Mouse (Mus musculus): ENCODE data around the gene Mrpl12. TPM values are rescaled to one million over a fixed set of nuclear protein-coding genes. Genes with fewer than 3 reads are reported as not detected.

Mrpl12 gene
- polyA plus RNA-seq (2015; fragmentation: Nextera tagmentation; extraction: Ambion mirVana) = 91.2 and 100 TPM in 2 replicates

DNA sequence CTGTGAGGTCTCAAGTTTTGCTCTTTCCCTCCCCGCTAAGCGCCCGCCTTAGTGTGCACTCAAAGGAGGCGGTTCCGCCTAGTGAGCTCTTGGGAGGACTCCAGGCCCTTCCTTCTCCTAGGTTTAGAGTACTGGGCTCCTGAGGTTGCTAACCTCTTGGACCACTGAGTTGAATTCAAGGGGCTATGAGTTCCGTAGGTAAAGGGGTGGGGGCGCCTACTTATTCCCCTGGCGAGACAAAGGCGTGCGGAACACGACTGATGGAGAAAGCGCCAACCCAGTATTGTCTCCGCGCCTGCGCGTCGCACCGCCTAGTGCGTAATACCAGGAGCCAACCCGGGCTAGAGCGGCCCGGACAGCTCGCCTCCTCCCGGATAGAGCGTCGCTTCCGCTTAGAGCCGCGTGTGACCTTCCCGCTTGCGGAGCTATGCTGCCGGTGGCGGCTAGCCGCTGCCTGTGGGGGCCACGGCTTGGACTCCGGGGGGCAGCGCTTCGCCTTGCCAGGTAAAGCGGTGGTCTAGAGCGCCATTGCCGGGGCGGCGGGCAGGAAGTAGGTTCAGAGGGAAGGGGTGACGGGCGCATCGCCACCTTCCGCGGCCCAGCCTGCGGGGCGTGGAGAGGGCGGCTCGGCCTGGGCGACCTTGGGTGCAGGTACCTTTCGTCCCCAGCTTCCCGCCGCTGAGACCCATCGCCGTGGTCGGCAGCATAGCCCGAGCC, at the start of gene Mrpl12:
TSS of gene Mrpl12 (plus strand) at position 349 of the 717 bp plus-strand sequence.

DNA sequence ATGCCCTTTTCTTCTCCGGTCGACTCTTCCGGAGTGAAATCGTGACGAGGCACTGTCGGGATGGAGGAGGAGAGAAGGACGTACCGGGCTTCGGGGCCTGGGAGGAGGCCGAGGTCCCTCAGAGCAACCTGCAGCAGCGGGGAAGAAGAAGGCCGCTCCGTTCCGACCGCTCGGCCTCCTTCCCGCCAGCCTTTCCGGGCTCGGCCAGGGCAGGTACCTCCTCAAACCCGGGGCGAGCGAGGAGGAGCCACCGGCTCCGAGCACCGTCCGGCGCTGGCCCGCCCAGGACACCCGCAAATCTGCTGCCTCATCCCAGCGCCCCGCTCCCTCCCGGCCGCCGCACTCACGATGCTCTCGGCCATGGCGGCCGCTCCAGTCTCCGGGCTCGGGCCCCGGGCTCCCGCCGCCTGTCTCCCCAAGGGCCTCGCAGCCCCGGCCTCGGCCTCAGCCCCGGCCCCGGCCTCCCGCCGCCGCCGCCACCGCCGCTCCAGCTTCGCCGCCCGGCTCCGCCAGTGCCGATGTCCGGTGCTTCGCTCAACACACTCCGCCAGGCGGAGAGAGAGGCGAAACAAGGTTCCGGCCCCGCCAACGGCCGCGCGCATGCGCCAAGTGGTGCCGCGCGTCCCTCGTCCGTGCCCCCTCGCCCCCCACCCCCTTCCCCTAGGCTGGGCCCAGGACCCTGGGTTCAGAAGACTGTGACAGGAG, 47.1 kb upstream of the Mrpl12 start, which contains the start of gene Nploc4:
TSS of gene Nploc4 (minus strand) at position 557 of the 705 bp plus-strand sequence.

DNA sequence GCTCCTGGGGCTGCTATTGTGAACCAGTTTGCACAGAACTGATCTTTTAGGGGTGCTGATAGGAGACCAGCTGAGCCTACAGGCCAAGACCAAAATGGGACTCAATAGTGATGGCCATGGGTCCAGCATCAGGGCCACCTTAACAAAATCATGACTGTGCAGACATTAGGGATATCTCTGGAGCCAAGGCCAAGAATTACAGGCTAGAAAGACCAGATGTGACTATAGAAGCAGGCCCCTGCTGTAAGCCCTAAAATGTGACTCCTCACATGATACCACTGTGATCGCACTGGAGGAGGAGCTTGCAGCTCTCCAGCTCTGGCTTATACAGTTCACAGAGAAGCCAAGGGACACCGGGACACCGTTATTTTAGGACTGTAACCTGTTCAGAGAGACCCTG, 42.1 kb upstream of the Mrpl12 start, which contains the start of gene Tspan10:
TSS of gene Tspan10 (plus strand) at position 301 of the 400 bp plus-strand sequence.

DNA sequence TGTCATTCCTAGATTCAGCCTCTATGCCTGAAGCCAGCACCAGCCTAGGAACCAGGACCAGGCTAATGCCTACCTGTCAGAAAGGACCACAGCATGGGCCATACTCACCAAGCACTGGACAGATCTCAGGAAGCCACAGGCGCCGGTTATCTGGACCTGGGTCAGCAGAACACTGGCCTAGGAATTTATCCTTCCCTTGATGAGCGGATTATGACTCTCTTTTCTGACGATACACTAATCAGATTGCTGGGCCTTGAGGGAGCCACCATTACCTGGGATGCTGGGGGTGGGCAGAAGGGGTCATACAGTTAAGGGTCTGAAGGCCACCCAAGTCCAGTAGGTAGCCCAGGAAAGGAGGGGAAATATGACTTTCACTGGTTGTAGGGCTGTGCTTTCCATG, 31.1 kb upstream of the Mrpl12 start, which contains the start of gene Pde6g:
TSS of gene Pde6g (minus strand) at position 195 of the 400 bp plus-strand sequence.

DNA sequence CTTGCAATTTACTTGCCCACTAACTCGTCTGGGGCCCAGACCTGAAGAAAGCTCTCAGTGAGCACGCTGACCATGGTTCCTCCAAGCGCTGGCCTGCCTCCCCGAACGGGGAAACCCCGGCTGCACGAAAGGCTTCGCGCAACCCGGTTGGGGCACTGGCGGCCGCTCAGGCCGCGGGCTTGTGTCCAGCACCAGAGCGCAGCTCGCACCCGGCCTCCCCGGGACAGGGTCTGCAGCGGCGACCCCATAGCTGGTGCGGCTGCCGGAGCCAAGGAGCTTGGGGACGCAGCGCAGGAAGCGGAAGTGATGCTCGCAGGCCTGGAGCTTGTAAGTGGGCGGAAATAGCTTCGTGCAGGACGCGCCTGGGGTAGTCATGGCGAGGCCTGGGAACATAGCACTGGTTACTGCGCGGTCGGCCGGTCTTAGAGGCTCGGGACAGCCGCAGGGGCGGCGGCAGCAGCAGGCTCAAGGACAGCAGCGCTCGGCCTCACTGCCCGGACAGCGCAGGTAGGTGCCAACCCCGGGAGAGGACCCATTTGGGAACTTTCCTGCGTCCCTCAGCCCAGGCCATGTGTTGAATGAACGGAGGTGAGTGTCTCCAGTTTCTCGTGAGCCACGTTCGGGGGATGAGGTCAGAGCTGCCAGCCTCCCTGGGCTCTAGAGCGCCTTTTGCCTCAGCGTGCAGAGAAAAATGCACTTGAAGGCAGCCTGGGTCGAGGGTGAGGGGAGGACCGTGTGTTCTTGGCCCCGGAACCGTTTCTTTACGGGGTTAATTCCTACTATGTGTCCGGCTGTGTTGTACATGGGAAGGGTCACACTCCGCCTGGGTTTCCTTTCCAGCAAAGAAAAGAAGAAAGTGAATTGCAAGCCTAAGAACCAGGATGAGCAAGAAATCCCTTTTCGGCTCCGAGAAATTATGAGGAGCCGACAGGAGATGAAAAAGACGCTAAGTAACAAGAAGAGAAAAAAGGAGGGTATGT, 26.4 kb upstream of the Mrpl12 start, which contains the start of the genes Oxld1 and Ccdc137:
TSS of gene Oxld1 (minus strand) at position 297 of the 980 bp plus-strand sequence.
TSS of gene Ccdc137 (plus strand) at position 344 of the 980 bp plus-strand sequence.

DNA sequence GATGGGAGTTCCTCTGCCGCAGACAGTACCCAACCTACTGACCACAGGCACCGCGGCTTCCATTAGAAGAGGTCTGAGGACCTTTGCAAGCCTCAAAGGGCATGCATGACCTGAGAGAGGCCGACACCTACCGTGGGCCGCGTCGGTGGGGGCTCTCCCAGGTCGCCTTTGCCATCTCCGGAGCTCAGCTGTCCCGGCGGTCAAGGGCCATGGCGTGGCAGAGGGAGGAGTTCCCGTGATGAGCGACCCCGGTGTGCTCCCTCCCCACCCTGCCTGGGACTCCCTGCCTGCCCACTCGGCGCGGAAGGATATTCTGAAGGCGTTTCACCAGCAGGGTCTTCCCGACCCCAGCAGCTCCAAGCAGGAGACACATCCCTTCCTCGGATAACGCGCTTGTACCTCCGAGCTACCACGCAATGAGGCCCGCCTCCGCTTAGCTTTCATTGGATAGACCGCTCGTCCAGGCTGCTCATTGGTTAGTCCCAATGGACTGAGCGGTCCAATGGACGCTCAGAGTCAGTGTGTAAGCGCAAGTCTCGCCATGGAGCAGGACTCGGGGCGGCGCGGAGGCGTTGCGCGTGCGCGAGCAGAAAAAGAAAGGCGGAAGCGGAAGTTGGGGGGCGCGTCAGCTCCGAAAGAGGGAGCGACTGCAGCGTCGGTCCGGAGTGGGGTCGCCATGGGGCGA, 17.2 kb upstream of the Mrpl12 start, which contains the start of gene Arl16:
TSS of gene Arl16 (minus strand) at position 557 of the 685 bp plus-strand sequence.

DNA sequence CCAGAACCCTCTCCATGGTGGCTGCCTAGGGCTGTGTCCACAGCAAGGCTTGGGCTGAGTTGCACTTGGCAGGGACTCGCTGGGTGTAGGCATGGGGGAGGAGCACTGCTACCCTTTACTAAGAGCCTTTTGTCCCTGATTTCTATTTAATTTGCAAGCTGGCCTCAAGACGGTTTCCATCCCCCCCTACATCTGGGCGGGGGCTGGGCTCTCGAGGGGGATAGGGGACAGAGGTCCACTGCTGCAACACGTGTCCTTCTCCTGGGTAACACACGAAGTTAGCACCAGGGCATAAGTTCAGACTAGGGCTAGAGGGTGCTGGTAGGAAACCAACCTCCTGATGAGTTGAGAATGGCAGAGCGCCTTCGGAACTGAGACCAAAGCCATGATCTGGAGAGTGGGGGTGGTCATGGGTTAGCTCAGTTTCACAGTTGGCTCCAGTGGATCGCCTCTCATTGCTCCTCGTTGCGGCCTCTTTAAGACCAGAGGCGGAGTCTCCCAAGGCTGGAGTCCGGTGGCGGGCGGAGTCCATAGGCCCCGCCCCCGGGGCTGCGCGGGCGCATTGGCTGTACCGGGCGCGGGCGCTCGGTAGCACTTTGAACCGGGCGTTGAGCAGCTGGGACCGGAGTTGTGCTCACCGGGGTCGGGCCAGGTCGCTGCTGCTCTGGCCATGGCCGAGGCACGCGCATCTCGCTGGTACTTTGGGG, 7.1 kb downstream of the Mrpl12 start, which contains the start of gene Slc25a10:
TSS of gene Slc25a10 (plus strand) at position 524 of the 707 bp plus-strand sequence.

DNA sequence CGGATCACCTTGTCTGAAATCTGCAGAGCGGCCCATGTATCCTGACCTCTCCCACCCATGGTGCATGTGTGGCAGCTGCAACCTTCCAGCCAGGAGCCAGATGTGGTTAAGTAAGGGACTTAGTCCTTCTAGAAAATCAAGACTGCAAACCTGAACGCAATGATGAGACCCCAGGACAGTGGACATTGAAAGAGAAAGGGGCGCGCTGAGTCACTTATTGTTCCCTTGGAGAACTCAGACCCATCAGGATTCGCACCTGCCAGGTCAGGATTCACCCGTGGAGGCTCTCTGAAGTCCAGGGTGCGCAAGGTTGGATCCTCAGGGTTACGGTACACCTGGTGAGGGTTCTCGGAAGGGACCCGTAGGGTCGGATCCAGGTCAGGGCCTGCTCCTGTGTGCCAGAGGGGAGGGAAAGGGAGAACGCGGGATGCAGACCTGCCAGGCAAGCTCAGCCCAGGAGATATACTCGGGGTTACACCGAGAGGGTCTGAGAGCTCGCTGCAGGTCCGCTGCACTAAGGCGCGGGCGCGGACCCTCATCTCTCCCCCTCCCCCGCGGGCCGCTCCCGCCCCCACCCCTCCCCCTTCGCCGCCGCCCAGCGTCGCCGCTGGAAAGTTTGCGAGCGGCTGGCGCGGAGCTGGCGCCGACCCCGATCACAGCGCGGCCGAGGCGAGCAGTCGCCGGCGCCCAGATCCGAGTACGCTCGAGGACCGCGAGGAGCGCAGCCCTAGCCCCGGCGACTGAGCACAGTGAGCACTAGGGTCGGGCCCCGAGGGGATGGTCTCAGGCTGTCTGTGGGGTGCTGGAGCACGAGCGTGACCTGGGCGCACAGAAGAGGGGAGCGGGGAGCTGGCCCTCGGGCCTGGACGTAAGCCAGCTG, 45.9 kb downstream of the Mrpl12 start, which contains the start of gene Gcgr:
TSS of gene Gcgr (plus strand) at position 615 of the 880 bp plus-strand sequence.

Other genes with a start within 250 kb of the Mrpl12 start
- gene Actg1, start 136.1 kb upstream of the Mrpl12 start, polyA plus RNA-seq (2015; fragmentation: Nextera tagmentation; extraction: Ambion mirVana) = 2,099 and 2,365 TPM in 2 replicates
- 0.40 and 0.50 TPM in 2 replicates for gene Fscn2, start 123.1 kb upstream of the Mrpl12 start, polyA plus RNA-seq (2015; fragmentation: Nextera tagmentation; extraction: Ambion mirVana)
- 14.0 and 14.3 TPM in 2 replicates for gene Faap100, start 105.8 kb upstream of the Mrpl12 start, polyA plus RNA-seq (2015; fragmentation: Nextera tagmentation; extraction: Ambion mirVana)
- 16.9 and 18.8 TPM in 2 replicates for gene Nploc4, start 46.9 kb upstream of the Mrpl12 start, polyA plus RNA-seq (2015; fragmentation: Nextera tagmentation; extraction: Ambion mirVana)
- not detected in 2 replicates for gene Tspan10, start 42.0 kb upstream of the Mrpl12 start, polyA plus RNA-seq (2015; fragmentation: Nextera tagmentation; extraction: Ambion mirVana)
- not detected in 2 replicates for gene Pde6g, start 31.1 kb upstream of the Mrpl12 start, polyA plus RNA-seq (2015; fragmentation: Nextera tagmentation; extraction: Ambion mirVana)
- gene Oxld1, start 26.5 kb upstream of the Mrpl12 start, polyA plus RNA-seq (2015; fragmentation: Nextera tagmentation; extraction: Ambion mirVana) = 17.1 and 17.8 TPM in 2 replicates
- gene Ccdc137, start 26.5 kb upstream of the Mrpl12 start, polyA plus RNA-seq (2015; fragmentation: Nextera tagmentation; extraction: Ambion mirVana) = 13.1 and 15.9 TPM in 2 replicates
- 29.6 and 31.2 TPM in 2 replicates for gene Arl16, start 17.0 kb upstream of the Mrpl12 start, polyA plus RNA-seq (2015; fragmentation: Nextera tagmentation; extraction: Ambion mirVana)
- gene Slc25a10, start 7.2 kb downstream of the Mrpl12 start, polyA plus RNA-seq (2015; fragmentation: Nextera tagmentation; extraction: Ambion mirVana) = 34.6 and 38.5 TPM in 2 replicates
- gene Gcgr, start 46.1 kb downstream of the Mrpl12 start, polyA plus RNA-seq (2015; fragmentation: Nextera tagmentation; extraction: Ambion mirVana) = 0.93 and 0.97 TPM in 2 replicates
- gene Mcrip1, start 65.1 kb downstream of the Mrpl12 start, polyA plus RNA-seq (2015; fragmentation: Nextera tagmentation; extraction: Ambion mirVana) = 157 and 172 TPM in 2 replicates
- gene Ppp1r27, start 66.5 kb downstream of the Mrpl12 start, polyA plus RNA-seq (2015; fragmentation: Nextera tagmentation; extraction: Ambion mirVana) = not detected in 2 replicates
- 515 and 546 TPM in 2 replicates for gene P4hb, start 88.6 kb downstream of the Mrpl12 start, polyA plus RNA-seq (2015; fragmentation: Nextera tagmentation; extraction: Ambion mirVana)
- 458 and 475 TPM in 2 replicates for gene Arhgdia, start 97.0 kb downstream of the Mrpl12 start, polyA plus RNA-seq (2015; fragmentation: Nextera tagmentation; extraction: Ambion mirVana)
- 162 and 194 TPM in 2 replicates for gene Alyref, start 113.8 kb downstream of the Mrpl12 start, polyA plus RNA-seq (2015; fragmentation: Nextera tagmentation; extraction: Ambion mirVana)
- gene Anapc11, start 113.8 kb downstream of the Mrpl12 start, polyA plus RNA-seq (2015; fragmentation: Nextera tagmentation; extraction: Ambion mirVana) = 165 and 166 TPM in 2 replicates
- gene Npb, start 123.9 kb downstream of the Mrpl12 start, polyA plus RNA-seq (2015; fragmentation: Nextera tagmentation; extraction: Ambion mirVana) = 0.43 and 1.1 TPM in 2 replicates
- 72.3 and 111 TPM in 2 replicates for gene Pcyt2, start 133.3 kb downstream of the Mrpl12 start, polyA plus RNA-seq (2015; fragmentation: Nextera tagmentation; extraction: Ambion mirVana)
- 24.9 and 25.5 TPM in 2 replicates for gene Sirt7, start 140.6 kb downstream of the Mrpl12 start, polyA plus RNA-seq (2015; fragmentation: Nextera tagmentation; extraction: Ambion mirVana)
- 19.3 and 22.6 TPM in 2 replicates for gene Mafg, start 149.0 kb downstream of the Mrpl12 start, polyA plus RNA-seq (2015; fragmentation: Nextera tagmentation; extraction: Ambion mirVana)
- 22.5 and 33.3 TPM in 2 replicates for gene Pycr1, start 159.2 kb downstream of the Mrpl12 start, polyA plus RNA-seq (2015; fragmentation: Nextera tagmentation; extraction: Ambion mirVana)
- gene Myadml2, start 163.5 kb downstream of the Mrpl12 start, polyA plus RNA-seq (2015; fragmentation: Nextera tagmentation; extraction: Ambion mirVana) = 0.28 TPM in 1 of 2 replicates, not detected in the other
- 2.6 and 4.4 TPM in 2 replicates for gene Notum, start 176.6 kb downstream of the Mrpl12 start, polyA plus RNA-seq (2015; fragmentation: Nextera tagmentation; extraction: Ambion mirVana)
- 72.0 and 79.9 TPM in 2 replicates for gene Aspscr1, start 188.4 kb downstream of the Mrpl12 start, polyA plus RNA-seq (2015; fragmentation: Nextera tagmentation; extraction: Ambion mirVana)
- 94.9 and 105 TPM in 2 replicates for gene Cenpx, start 229.1 kb downstream of the Mrpl12 start, polyA plus RNA-seq (2015; fragmentation: Nextera tagmentation; extraction: Ambion mirVana)
- 21.2 and 22.0 TPM in 2 replicates for gene Lrrc45, start 229.3 kb downstream of the Mrpl12 start, polyA plus RNA-seq (2015; fragmentation: Nextera tagmentation; extraction: Ambion mirVana)
- 10.7 and 14.6 TPM in 2 replicates for gene Rac3, start 236.9 kb downstream of the Mrpl12 start, polyA plus RNA-seq (2015; fragmentation: Nextera tagmentation; extraction: Ambion mirVana)
- 31.5 and 35.7 TPM in 2 replicates for gene Dcxr, start 242.7 kb downstream of the Mrpl12 start, polyA plus RNA-seq (2015; fragmentation: Nextera tagmentation; extraction: Ambion mirVana)
- gene Cbr2, start 247.5 kb downstream of the Mrpl12 start, polyA plus RNA-seq (2015; fragmentation: Nextera tagmentation; extraction: Ambion mirVana) = 81.7 and 93.4 TPM in 2 replicates

Data from urinary bladder, postnatal 0 days (tissue).